Mouse (Mus musculus): Measurements from ENCODE around the gene Mid1.

- TF ChIP-seq CTCF (IDR thresholded peaks at IDR 0.05; ENCODE audit: low read depth) (no peak), EP300 (IDR thresholded peaks at IDR 0.05; ENCODE audit: low read depth) (no peak)
Observed at GRCm38 (mm10) chrX:169805791-169806190, 120.8 kb downstream of the Mid1 start.
